In the genomic region with DNA sequence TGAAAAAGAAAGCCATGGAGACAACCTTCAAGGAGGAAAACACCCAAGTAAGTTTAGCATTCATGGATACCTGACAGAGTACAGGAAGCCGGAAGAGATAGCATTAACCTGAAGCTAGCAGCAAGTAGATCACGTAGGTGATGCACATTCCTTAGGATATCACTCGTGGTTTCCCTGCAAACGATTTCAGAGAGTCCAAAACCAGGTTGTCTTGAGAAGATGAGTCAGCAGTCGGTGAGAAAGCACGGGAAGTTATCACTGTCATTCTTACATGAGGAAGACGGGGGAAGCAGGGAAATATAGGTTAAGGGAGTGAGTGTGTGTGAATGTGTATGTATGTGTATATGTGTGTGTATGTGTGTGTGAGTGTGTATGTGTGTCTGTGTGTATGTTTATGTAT, we compare ENCODE assay signal across 20 mouse cellular contexts.
"Had no signal": no experiment of that assay in that cellular context is flagged by ENCODE, and none has a peak within 500 bp of the region (broad histone marks: within the 10 kb centered on the region; RNA-seq: fewer than 3 reads in every experiment).

No protein-coding gene starts in this region.

- DNase-seq: cerebellum, adult 9-10 months; cerebellum, adult 9-11 months; cerebellum, postnatal 10 days; cerebellum, postnatal 14 days; cerebellum, postnatal 25 days; cerebellum, postnatal 36 days; embryo, embryonic 11 days; forebrain, postnatal 0 days; gastrocnemius, adult 2 months; gastrocnemius, postnatal 10 days; gastrocnemius, postnatal 14 days; gastrocnemius, postnatal 25 days; gastrocnemius, postnatal 36 days; heart, adult 11 months; heart, adult 18-20 months; heart, adult 2 months had no signal

- ATAC-seq: forebrain, embryonic 13.5 days; forebrain, embryonic 14.5 days; forebrain, embryonic 15.5 days; forebrain, embryonic 16.5 days; forebrain, postnatal 0 days had no signal
